Mouse (Mus musculus): ENCODE results near the gene Gimap1.

DNA sequence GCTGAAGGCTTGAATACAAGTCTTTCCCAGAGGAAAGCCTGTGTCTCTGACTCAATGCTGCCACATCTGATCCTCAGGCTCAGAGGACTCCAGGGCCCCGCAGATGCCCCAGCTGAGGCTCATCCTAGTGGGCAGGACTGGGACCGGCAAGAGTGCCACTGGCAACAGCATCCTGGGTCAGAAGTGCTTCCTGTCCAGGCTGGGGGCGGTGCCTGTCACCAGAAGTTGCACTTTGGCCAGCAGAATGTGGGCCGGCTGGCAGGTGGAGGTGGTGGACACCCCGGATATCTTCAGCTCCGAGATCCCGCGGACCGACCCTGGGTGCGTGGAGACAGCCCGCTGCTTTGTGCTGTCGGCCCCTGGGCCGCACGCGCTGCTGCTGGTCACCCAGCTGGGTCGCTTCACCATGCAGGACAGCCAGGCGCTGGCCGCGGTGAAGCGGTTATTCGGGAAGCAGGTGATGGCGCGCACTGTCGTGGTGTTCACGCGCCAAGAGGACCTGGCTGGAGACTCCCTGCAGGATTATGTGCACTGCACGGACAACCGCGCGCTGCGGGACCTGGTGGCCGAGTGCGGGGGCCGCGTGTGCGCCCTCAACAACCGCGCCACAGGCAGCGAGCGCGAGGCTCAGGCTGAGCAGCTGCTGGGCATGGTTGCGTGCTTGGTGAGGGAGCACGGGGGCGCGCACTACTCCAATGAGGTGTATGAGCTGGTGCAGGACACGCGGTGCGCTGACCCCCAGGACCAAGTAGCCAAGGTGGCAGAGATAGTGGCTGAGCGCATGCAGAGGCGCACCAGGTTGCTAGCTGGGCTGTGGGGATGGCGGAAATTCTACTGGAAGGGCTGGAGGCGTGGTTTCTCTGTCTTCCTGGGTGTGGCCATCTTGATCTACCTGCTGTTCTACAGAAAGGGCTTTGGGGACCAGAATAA lies 3.8 kb downstream of the Gimap1 start:
- no peak for TF ChIP-seq POLR2A (IDR thresholded peaks at IDR 0.05; ENCODE audit: control insufficient read depth, extremely low read depth, insufficient read depth, low read length, poor library complexity)
- TF ChIP-seq CTCF (IDR thresholded peaks at IDR 0.05; ENCODE audit: borderline replicate concordance, control insufficient read depth, extremely low read depth, insufficient read depth, low read length, poor library complexity), result no peak
